Mouse (Mus musculus): ENCODE measurements at regions not wholly inside any gene's neighbourhood (a gene's known extent, or its start where the extent isn't known, plus 50 kb on each side); places are given as distances from the start of the nearest gene placed in this dataset.

- 40% methylated on average over 5 of the region's 5 CpGs for WGBS
- Histone ChIP-seq H3K4me1 (no peaks in the 10 kb centered on the region), H3K9ac (no peak overlapping the region), H3K36me3 (no peaks in the 10 kb centered on the region), H3K27ac (no peak overlapping the region), H3K4me3 (replicated peaks) (no peak overlapping the region), H3K27me3 (no peaks in the 10 kb centered on the region), H3K4me2 (no peak overlapping the region), H3K9me3 (replicated peaks) (no peaks in the 10 kb centered on the region)
- no peak for ATAC-seq (replicated peaks; ENCODE audit: low FRiP score)
These were observed 873.5 kb downstream of the Rapgef2 start for GRCm38 (mm10) chr3:78412669-78413419.

- no peaks in the 10 kb centered on the region for H3K4me1 ChIP-seq
- no peak overlapping the region for H3K27ac ChIP-seq
- no peaks in the 10 kb centered on the region for H3K27me3 ChIP-seq
- H3K4me3 ChIP-seq (replicated peaks): no peak overlapping the region
- no peaks in the 10 kb centered on the region for H3K9me3 ChIP-seq (replicated peaks)
- no peak overlapping the region for H3K9ac ChIP-seq
- H3K36me3 ChIP-seq: no peaks in the 10 kb centered on the region
- no peak for ATAC-seq (replicated peaks; ENCODE audit: low FRiP score)
- WGBS: 64% methylated on average over 4 of the region's 4 CpGs
- H3K4me2 ChIP-seq: no peak overlapping the region
These were observed 874.9 kb downstream of the Rapgef2 start for GRCm38 (mm10) chr3:78411395-78411794.

- H3K4me2 ChIP-seq: no peak overlapping the region
- WGBS: 79% methylated on average over 3 of the region's 3 CpGs
- no peaks in the 10 kb centered on the region for H3K27me3 ChIP-seq
- H3K4me1 ChIP-seq: 0 out of 2 replicates have a peak, but pooled peaks cover 10% of the 10 kb centered on the region
- no peak overlapping the region for H3K27ac ChIP-seq
- no peak overlapping the region for H3K4me3 ChIP-seq (replicated peaks)
- no peak overlapping the region for H3K9ac ChIP-seq
- H3K36me3 ChIP-seq: no peaks in the 10 kb centered on the region
- no peak for ATAC-seq (replicated peaks; ENCODE audit: low FRiP score)
- H3K9me3 ChIP-seq (replicated peaks): no peaks in the 10 kb centered on the region
These were observed 877.1 kb downstream of the Rapgef2 start for GRCm38 (mm10) chr3:78409237-78409636.

GRCm38 (mm10) chr3:78405760-78406467, 880.4 kb downstream of the Rapgef2 start:
- peak; percentile 86 for ATAC-seq (replicated peaks; ENCODE audit: low FRiP score)
- Histone ChIP-seq H3K9me3 (replicated peaks) (no peaks in the 10 kb centered on the region), H3K36me3 (no peaks in the 10 kb centered on the region), H3K9ac (no peak overlapping the region), H3K4me1 (0 out of 2 replicates have a peak, but pooled peaks cover 10% of the 10 kb centered on the region), H3K27me3 (no peaks in the 10 kb centered on the region), H3K4me2 (0 out of 2 replicates have a peak overlapping the region, but pooled peaks have one; percentile 21), H3K4me3 (replicated peaks) (no peak overlapping the region), H3K27ac (0 out of 2 replicates have a peak overlapping the region, but pooled peaks have one; percentile 33)
- WGBS: 12% methylated on average over 6 of the region's 6 CpGs

GRCm38 (mm10) chr3:78358377-78358776, 927.9 kb downstream of the Rapgef2 start:
- Histone ChIP-seq H3K9me3 (replicated peaks) (no peaks in the 10 kb centered on the region), H3K36me3 (no peaks in the 10 kb centered on the region), H3K27ac (no peak overlapping the region), H3K4me3 (replicated peaks) (no peak overlapping the region), H3K27me3 (no peaks in the 10 kb centered on the region), H3K4me2 (no peak overlapping the region), H3K9ac (no peak overlapping the region), H3K4me1 (no peaks in the 10 kb centered on the region)
- WGBS: 40% methylated on average over 1 of the region's 1 CpGs
- no peak for ATAC-seq (replicated peaks; ENCODE audit: low FRiP score)

- Histone ChIP-seq H3K4me2 (no peak overlapping the region), H3K27me3 (no peaks in the 10 kb centered on the region), H3K9ac (no peak overlapping the region), H3K9me3 (replicated peaks) (no peaks in the 10 kb centered on the region), H3K4me3 (replicated peaks) (no peak overlapping the region), H3K36me3 (no peaks in the 10 kb centered on the region), H3K4me1 (no peaks in the 10 kb centered on the region), H3K27ac (no peak overlapping the region)
- WGBS: 90% methylated on average over 1 of the region's 1 CpGs
- ATAC-seq (replicated peaks; ENCODE audit: low FRiP score): no peak
These were observed 946.4 kb downstream of the Rapgef2 start for GRCm38 (mm10) chr3:78339891-78340290.

GRCm38 (mm10) chr3:78311630-78312406, 974.5 kb downstream of the Rapgef2 start:
- H3K36me3 ChIP-seq: no peaks in the 10 kb centered on the region
- WGBS: 80% methylated on average over 7 of the region's 7 CpGs
- no peak overlapping the region for H3K4me2 ChIP-seq
- H3K27ac ChIP-seq: no peak overlapping the region
- H3K9ac ChIP-seq: no peak overlapping the region
- ATAC-seq (replicated peaks; ENCODE audit: low FRiP score): no peak
- H3K4me3 ChIP-seq (replicated peaks): no peak overlapping the region
- no peaks in the 10 kb centered on the region for H3K9me3 ChIP-seq (replicated peaks)
- H3K27me3 ChIP-seq: no peaks in the 10 kb centered on the region
- H3K4me1 ChIP-seq: no peaks in the 10 kb centered on the region

GRCm38 (mm10) chr3:78300506-78300905, 985.8 kb downstream of the Rapgef2 start:
- no peaks in the 10 kb centered on the region for H3K36me3 ChIP-seq

GRCm38 (mm10) chr3:78291894-78292293, 994.4 kb downstream of the Rapgef2 start:
- WGBS: 61% methylated on average over 3 of the region's 3 CpGs
- ATAC-seq (replicated peaks; ENCODE audit: low FRiP score): no peak
- H3K4me3 ChIP-seq (replicated peaks): no peak overlapping the region
- no peaks in the 10 kb centered on the region for H3K36me3 ChIP-seq
- no peak overlapping the region for H3K9ac ChIP-seq
- no peak overlapping the region for H3K27ac ChIP-seq
- no peak overlapping the region for H3K4me2 ChIP-seq
- no peaks in the 10 kb centered on the region for H3K9me3 ChIP-seq (replicated peaks)
- no peaks in the 10 kb centered on the region for H3K27me3 ChIP-seq
- no peaks in the 10 kb centered on the region for H3K4me1 ChIP-seq

More at GRCm38 (mm10) chr3:78300506-78300905, 985.8 kb downstream of the Rapgef2 start:
- Histone ChIP-seq H3K27ac (no peak overlapping the region), H3K9ac (no peak overlapping the region), H3K9me3 (replicated peaks) (no peaks in the 10 kb centered on the region), H3K4me2 (no peak overlapping the region), H3K27me3 (no peaks in the 10 kb centered on the region), H3K4me1 (no peaks in the 10 kb centered on the region), H3K4me3 (replicated peaks) (no peak overlapping the region)
- no peak for ATAC-seq (replicated peaks; ENCODE audit: low FRiP score)

- H3K27me3 ChIP-seq: no peaks in the 10 kb centered on the region
- no peaks in the 10 kb centered on the region for H3K36me3 ChIP-seq
- no peak for ATAC-seq (replicated peaks; ENCODE audit: low FRiP score)
- 90% methylated on average over 3 of the region's 3 CpGs for WGBS
- no peak overlapping the region for H3K4me3 ChIP-seq (replicated peaks)
- no peak overlapping the region for H3K4me2 ChIP-seq
- H3K4me1 ChIP-seq: no peaks in the 10 kb centered on the region
- H3K9me3 ChIP-seq (replicated peaks): no peaks in the 10 kb centered on the region
- H3K27ac ChIP-seq: no peak overlapping the region
- H3K9ac ChIP-seq: no peak overlapping the region
These were observed 1002.2 kb downstream of the Rapgef2 start for GRCm38 (mm10) chr3:78284071-78284470.

GRCm38 (mm10) chr3:78236920-78237319, 1049.4 kb downstream of the Rapgef2 start:
- ATAC-seq (replicated peaks; ENCODE audit: low FRiP score): no peak

GRCm38 (mm10) chr3:78209729-78210128, 1076.6 kb downstream of the Rapgef2 start:
- no peak for ATAC-seq (replicated peaks; ENCODE audit: low FRiP score)
- H3K27ac ChIP-seq: no peak overlapping the region
- H3K36me3 ChIP-seq: no peaks in the 10 kb centered on the region
- H3K9me3 ChIP-seq (replicated peaks): no peaks in the 10 kb centered on the region
- H3K4me2 ChIP-seq: no peak overlapping the region
- 84% methylated on average over 3 of the region's 3 CpGs for WGBS
- H3K9ac ChIP-seq: no peak overlapping the region
- no peaks in the 10 kb centered on the region for H3K27me3 ChIP-seq
- H3K4me1 ChIP-seq: no peaks in the 10 kb centered on the region
- H3K4me3 ChIP-seq (replicated peaks): no peak overlapping the region

More at GRCm38 (mm10) chr3:78236920-78237319, 1049.4 kb downstream of the Rapgef2 start:
- 74% methylated on average over 7 of the region's 7 CpGs for WGBS
- no peaks in the 10 kb centered on the region for H3K36me3 ChIP-seq
- H3K4me3 ChIP-seq (replicated peaks): no peak overlapping the region
- no peak overlapping the region for H3K4me2 ChIP-seq
- no peaks in the 10 kb centered on the region for H3K9me3 ChIP-seq (replicated peaks)
- H3K27ac ChIP-seq: no peak overlapping the region
- H3K27me3 ChIP-seq: no peaks in the 10 kb centered on the region
- H3K9ac ChIP-seq: no peak overlapping the region
- H3K4me1 ChIP-seq: no peaks in the 10 kb centered on the region
